Mouse (Mus musculus): ENCODE measurements around the gene Carmil2.

Gene Carmil2

GRCm38 (mm10) chr8:105695080-105695780 lies 9.2 kb downstream of the Carmil2 start:
- DNase-seq (ENCODE audit: low spot score in 2 of 2) = no peak

DNA sequence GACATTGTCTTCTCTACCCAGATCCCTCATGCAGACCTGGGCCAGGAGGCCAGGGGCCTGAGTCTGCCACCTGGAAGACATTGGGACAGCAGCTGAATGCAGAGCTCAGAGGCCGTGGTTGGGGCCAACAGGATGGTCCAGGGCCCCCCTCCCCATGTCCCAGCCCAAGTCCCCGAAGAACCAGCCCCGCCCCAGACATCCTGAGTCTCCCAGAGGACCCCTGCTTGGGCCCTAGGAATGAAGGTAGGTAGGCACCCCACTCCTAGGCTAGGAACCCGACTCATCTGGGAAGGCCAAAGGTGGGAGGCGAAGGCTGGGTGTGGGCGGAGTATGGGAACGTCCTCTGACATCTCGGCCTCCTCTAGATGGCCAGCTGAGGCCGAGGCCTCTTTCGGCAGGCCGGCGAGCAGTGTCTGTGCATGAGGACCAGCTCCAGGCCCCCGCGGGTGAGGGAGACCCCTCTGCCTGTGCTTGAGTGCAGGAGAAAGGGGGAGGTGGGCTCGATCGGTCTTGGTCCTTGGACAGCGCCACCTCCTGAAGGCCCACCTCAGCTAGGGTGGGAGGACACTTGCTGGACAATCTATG lies 11.2 kb downstream of the Carmil2 start:
- DNase-seq (ENCODE audit: low spot score in 2 of 2) = no peak

DNA sequence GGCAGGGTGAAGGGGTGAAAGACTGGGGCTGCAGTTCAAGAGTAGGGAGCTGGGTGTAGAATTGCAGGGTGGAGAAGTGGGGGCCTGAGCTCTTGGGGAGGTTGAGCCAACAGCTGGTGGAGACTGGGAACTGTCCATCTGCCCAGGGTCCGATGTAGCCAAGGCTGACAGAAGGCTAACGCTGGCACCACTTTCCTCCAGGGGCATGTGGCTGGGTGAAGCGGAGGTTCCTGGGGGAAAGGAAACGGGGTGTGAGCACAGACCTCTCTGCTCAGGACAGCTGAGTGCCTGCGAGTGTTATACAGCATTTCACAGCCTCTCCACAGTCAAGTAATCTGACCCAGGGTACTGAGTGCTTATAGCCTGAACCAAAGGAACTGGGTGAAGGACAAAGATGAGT lies 12.7 kb downstream of the Carmil2 start:
- no peak for DNase-seq (ENCODE audit: low spot score in 2 of 2)

DNA sequence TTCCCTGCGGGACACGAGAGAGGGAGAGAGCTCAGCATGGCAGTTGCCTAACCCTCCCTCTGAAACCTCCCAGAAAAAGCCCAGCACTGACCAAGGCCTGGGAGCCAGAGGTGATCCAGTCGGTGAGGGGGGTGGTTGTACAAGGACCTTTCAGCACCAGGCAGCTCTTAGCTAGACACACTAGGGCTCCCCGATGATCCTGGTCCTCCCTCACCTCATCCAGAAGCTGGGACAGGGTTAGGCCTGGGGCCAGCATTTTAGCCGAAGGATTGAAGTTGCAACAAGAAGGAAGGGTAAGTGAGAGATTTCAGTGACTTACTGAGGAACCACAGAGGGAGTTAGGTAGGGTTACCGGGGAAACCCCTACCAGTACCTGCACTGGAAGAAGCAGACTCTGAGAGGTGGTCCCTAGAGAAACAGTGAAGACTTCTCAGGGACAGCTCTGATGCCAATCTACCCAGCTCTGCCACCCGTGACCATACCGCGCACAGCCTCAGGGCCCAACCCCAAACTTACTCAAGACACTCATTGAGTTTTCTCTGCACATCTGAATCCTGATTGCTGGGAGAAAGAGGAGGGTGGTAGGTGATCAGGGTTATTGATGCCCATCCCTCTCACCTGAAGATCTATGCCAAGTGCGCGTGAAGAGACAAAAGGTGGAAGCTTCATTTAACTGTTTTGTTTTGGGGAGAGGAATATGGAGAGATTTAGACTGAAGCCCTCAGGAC lies 13.6 kb downstream of the Carmil2 start:
- no peak for DNase-seq (ENCODE audit: low spot score in 2 of 2)

DNA sequence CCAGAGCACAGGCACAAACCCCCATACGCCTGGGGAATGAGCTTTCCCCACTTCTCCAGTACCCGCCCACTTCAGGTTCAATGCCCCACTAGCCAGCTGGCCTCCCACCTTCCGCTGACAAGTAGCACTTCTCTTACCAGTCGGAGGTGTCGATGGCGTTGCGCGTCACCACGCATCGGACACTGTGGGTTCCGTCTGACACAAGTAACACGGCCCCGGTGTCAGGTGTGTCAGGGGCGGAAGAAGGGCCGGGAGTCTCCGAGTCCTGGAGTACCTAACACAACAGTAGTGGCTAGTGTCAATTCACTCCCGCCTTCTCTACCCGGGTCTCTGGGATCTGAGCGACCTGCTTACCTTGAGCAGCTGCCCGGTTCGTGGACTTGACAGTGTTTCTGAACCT lies 14.5 kb downstream of the Carmil2 start:
- DNase-seq (ENCODE audit: low spot score in 2 of 2) = peak; percentile 67 to 76

GRCm38 (mm10) chr8:105700966-105701824 lies 15.1 kb downstream of the Carmil2 start, which contains the start of the genes Acd and Pard6a:
Gene Acd, minus strand, starts transcription at chr8:105701102.
Gene Pard6a, plus strand, starts transcription at chr8:105701148.
- DNase-seq (ENCODE audit: low spot score in 2 of 2) = peak; percentile 94 to 98

GRCm38 (mm10) chr8:105702001-105702401 lies 15.9 kb downstream of the Carmil2 start:
- no peak for DNase-seq (ENCODE audit: low spot score in 2 of 2)

- DNase-seq (ENCODE audit: low spot score in 2 of 2) = no peak
Measured at GRCm38 (mm10) chr8:105702731-105703415, 16.8 kb downstream of the Carmil2 start.

DNA sequence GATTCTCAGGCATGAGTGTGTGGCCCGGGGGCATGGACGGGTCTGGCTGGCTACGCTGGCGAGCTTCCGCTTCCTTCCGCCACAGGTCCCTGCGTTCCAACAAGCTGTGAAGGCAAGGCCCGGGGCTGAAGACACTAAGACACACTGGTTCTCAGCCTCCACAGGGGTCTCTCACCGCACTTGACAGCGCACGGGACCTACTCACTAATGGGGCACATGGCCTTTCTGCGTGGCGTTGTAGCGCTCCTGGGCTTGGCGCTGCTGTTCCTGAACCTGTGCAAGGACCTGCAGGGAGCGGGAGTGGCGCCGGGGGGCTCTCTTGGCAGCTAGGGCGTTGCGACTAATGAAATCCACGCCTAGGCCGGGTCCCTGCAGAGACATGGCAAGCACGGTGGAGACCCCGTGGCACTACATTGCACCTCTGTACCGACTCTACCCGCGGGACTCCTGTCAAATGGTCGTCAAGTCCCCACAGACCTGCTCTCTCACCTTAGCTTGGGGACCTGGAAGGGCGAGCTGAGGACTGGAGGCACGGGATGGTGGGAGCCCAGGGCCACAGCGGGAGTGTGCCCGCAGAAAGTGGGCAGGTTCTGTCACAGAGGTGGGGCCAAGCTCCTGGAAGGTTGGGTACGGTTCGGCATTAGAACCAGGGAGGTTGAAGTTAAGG lies 18.2 kb downstream of the Carmil2 start:
- no peak for DNase-seq (ENCODE audit: low spot score in 2 of 2)

GRCm38 (mm10) chr8:105704955-105705354 lies 18.9 kb downstream of the Carmil2 start:
- no peak for DNase-seq (ENCODE audit: low spot score in 2 of 2)

DNA sequence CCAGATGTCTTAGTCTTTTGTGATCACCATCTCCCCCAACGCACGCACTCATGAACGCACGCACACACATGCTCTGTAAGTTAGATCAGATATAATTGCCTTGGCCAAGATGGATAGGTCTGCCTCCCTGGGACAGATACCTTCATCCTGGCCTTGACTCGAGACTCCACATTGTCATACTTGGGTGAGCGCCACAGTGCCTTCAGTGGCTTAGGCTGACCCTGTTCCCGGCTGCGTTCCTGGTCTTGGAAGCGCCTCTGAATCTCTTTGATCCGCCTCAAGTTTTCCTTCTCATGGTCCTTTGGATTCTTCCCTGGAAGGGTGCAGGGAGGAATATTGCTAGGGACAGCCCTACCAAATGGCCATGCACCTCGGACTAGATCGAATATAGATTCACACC lies 20.4 kb downstream of the Carmil2 start:
- DNase-seq (ENCODE audit: low spot score in 2 of 2) = no peak

DNA sequence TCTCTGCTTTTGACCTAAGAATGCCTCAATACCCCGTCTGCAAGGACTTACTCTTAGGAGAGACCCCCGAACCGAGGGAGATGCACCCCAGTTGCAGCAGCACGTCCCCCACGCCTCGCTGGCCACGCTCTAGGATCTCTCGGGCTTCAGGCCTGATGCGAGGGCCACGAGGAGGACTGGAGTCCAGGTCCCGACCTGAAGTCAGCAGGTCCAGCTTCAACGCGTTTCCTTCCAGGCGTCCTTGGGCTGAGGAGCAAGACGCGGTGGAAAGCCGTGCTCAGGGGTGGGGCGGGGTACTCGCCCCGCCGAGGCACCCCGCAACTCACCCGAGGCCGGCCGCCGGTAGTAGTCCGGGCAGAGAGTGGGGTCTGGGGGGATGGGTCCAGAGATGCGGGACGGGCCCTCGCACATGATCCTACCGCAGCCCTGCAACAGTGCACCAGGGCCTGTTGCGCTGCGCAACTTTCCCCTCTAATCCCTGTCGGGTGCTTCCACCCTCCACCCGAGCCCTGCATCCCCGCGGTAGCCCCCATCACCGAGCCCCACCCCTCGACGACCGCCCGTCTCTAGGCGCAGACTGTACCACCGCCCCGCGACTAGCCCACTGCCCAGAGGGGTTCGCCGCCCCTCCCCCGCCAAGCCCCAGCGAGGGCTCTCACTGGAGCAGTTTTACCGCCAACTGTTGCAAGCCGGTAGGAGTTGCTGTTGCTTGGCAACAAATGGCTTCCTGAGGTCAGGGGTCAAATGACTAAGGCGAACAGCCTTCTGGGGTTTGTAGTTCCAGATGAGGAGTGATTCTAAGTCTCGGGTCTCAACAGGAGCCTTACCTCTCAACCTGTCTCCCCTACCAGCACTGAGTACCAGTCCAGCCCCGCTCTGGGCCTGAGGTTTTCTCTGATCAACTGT lies 21.7 kb downstream of the Carmil2 start, which contains the start of the genes 4933405L10Rik and Enkd1:
Gene 4933405L10Rik (plus strand): TSS at position 158 of the 906 bp plus-strand sequence.
Gene Enkd1 (minus strand): TSS at position 713 of the 906 bp plus-strand sequence.
- DNase-seq (ENCODE audit: low spot score in 2 of 2) = peak; percentile 91 to 92

- DNase-seq (ENCODE audit: low spot score in 2 of 2) = no peak
Measured at GRCm38 (mm10) chr8:105708675-105709074, 22.6 kb downstream of the Carmil2 start.

DNA sequence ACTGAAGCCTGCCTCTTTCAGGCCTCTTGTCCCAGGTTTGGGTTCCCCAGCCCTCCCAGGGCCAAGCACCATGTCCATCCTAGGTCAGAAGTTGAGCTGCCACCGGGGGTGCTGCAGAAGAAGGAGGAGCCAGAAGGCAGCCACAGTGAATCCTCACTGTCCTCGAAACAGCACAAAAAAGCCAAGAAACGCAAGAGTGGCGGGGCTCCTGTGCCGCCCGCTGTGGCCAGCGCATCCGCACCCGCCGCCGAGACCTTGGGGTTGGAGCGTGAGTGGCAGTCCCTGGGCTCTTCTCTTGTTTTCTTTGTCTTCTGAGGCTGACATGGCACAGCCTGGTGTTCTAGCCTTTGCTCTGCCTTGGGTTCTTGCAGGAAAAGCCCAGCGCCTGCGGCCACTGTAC lies 23.2 kb downstream of the Carmil2 start:
- no peak for DNase-seq (ENCODE audit: low spot score in 2 of 2)

GRCm38 (mm10) chr8:105712286-105712685 lies 26.2 kb downstream of the Carmil2 start:
- DNase-seq (ENCODE audit: low spot score in 2 of 2) = no peak

GRCm38 (mm10) chr8:105714139-105714538 lies 28.1 kb downstream of the Carmil2 start:
- peak; percentile 85 to 87 for DNase-seq (ENCODE audit: low spot score in 2 of 2)

DNA sequence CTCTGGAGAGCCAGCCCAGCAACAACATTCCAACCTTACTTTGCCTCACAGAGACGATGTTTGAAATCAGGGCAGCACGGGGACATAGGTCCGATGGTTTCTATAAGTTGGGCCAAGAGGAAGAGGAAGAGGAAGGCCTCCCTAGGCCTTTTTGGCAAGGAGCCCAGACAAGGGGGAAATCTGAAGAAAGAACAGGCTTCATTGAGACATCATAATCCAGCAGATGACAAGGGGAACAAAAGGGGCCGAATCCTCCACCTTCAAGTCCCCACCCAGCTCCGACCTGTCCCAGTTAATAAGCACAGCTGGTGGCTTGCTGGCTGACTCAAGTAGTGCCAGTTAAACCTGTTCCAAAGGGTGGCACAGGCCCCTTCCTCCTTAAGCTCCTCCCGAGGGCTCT lies 29.0 kb downstream of the Carmil2 start:
- DNase-seq (ENCODE audit: low spot score in 2 of 2) = no peak

GRCm38 (mm10) chr8:105716302-105716945 lies 30.4 kb downstream of the Carmil2 start:
- no peak for DNase-seq (ENCODE audit: low spot score in 2 of 2)

DNA sequence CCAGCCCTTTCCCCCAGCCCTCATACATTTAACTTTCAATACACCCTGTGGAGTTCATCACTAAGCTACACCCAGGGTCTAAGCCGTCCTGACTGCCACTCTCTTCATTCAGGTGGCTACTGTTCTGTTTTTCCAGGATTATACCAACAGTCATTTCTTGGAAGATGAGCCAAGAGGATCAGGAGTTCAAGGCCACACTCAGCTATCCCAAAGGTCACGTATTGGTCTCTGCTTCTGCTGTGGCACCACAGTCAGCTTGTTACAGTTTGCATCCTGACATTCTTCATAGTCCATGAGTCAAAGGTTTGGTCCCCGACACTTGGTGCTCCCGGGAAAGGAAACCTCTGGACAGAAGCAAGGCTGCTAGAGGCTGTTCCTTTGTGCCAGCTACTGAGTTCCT lies 33.6 kb downstream of the Carmil2 start:
- DNase-seq (ENCODE audit: low spot score in 2 of 2) = no peak
